Mouse (Mus musculus) MEL-GATA-1-ER (cell line): ENCODE results near the gene Tmem63c.

ENCODE experiments used
- DNase-seq: peaks from one replicate; pipeline ENCODE4 v3.0.0-alpha.2; 2012; ENCODE audit warnings: low read depth; ENCODE audit errors: extremely low read depth

The Tmem63c gene

DNA sequence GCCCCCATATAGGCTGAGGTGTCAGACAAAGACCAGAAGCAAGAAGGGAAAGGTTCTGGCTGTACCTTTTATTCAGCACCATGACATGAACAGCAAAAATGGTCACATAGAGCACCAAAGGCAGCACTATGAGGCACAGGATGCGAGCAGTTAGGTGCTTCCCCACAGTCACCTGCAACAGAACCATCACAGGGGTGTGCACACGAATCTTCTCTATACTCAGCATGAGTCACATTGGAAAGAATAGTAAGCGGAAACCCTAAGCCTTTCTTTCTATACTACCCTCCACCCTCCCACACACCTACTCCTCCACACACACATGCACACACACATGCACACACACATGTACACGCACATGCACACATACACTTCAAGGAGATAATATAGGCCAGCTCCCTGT lies 109.1 kb downstream of the Tmem63c start:
- no peak for DNase-seq

DNA sequence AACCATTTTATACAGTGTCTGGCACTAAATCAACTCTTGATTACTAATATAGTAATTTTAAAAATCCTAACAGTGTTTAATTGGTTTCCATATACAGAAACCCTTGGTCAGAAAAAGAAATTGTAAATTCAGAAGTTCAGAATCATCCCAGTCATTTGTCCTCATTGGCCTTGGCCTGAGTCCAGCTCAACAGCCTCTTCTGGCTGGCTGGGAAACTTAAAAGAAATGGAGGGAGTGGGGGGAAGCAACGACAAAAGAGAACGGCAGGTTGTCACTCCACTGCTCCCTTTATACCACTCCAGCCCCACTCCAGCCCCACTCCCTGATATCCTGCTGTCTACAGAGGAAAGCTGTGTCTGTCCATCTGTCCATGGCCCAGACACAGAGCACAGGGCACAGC lies 110.0 kb downstream of the Tmem63c start:
- DNase-seq = no peak

DNA sequence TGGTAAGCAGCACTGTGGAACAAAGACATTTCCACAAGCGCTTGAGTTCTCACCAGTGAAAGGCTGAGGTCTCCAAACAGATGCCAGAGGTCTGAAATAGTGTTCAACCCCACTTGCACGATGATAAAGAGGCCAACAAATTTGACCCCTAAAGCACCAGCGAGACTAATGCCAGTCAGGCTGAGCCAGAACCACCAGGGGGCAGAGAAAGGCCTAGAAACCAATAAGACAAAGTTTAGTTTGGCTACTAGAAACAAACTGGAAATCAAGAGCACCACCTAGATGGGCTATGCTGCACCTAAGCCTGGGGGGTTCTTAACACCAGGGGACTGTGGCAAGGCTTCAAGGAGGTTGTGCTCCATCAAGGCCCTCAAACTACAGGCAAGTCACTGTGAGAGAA lies 110.5 kb downstream of the Tmem63c start:
- no peak for DNase-seq

DNA sequence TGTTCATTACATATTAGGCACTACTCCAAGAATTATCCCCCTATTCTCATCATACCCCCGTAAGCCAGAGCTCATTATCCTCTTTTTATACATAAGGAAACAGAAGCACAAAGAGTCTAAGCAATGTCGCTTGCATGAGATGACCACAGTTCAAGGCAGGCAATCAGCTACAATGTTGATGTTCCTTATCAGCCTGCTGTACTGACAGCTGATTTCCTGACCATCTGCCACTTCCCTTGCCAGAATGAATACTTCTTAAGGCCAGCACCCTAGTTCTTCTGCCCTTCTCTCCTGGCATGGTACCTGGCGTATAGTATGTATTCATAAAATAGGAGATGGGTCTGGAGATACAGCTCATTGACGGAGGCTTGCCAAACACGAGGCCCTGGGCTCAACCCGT lies 111.1 kb downstream of the Tmem63c start:
- no peak for DNase-seq

DNA sequence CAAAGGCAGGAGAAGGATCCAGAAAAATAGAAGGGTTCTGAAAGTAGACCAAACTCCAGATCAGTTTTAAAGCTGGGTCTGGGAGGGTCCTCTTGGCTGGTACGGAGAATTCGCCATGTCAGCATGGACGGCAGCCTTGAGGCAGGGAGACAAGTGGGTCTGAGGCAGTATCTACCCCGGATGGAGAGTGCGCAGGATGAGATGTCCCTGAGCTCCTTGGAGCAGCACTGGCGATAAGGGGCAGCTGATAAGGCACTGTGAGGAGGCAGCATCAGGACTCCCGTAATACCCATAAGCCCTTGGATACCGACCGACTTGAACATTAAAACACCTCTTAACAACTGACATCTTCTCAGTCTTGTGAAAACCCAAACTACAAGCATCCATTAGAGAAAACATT lies 111.6 kb downstream of the Tmem63c start:
- DNase-seq = no peak

DNA sequence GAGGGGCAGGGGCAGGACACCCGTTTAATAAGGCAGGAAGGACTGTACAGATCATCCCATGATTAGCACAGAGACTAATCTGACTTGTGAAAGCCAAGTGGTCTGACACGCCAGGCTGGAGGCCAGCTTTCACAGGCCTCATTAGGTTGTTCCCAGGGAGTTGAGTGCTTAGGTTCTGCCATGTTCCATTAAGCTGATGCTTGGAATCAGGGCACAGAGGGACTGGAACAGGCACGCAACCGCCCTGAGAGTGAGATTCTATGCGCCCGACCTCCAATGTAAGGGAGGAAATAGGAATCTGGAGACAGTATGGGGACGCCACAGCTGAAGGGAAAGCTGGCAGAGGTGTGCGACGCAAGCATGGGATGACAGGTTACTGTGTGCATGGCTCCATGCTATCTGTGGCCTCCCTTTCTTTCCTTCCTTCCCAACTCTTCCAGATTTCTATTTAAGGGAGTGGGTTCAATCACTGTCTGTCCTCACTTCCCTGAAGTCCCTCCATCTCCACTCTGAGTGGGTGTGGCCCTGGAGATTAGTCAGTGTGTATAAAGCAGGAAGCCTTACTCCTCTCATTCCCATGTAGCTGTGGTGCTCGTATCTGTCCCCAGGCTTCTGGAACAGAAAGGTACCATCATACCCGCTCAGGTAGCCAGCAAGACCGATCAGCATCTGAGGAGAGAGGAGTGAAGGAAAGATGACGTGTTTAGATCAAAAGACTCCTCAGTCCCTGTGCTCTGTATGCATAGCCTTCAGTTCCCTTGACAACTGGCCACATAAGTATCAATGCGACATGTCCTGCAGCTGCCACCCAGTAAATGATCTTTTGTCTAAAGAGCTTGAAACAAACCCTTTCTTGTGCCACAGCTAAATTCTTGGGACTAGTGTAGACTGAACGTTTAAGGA lies 116.5 kb downstream of the Tmem63c start:
- DNase-seq = no peak

DNA sequence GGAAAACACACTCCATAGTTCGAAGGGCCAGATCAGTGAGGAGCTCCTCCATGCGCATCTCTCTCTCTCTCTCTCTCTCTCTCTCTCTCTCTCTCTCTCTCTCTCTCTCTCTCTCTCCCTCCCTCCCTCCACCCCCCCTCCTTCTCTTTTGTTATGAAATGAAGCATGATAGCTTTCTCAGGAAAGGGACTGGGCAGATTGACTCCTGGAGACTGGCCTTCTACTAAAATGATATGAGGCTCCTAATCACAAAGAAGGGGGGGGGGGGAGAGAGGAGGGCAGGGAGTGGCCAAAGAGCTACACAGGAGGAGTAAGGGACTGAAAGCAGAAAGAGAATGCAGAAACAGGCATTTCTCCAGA lies 117.2 kb downstream of the Tmem63c start:
- no peak for DNase-seq

DNA sequence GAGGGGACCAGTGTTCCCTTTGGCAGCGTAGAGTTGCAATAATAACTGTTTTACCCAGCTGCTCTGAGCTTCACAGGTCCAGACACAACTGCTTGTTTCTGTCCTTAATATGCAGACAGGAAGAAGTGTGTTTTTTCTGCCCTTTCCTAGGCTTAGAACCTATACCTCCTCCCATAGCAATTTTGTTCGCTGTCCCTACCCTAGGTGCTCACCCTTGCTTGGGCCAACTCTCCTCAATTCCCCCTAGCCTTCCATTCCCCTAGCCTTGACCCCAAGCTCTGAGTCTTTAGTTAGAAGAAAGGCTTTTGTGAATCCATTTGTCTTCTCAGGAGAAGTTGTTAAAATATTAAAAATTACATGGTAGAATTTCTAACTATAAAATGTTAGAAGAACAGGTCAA lies 117.6 kb downstream of the Tmem63c start:
- no peak for DNase-seq
